Mouse (Mus musculus) spleen, adult 2 months (tissue): ENCODE measurements around the gene Fam184a. TPM values are rescaled to one million over a fixed set of nuclear protein-coding genes. Genes with fewer than 3 reads are reported as not detected.

ENCODE experiments used
- DNase-seq, 2 experiments: peaks; one replicate each; pipeline versions ENCODE4 v3.0.0 to v3.0.0-alpha.2; 2012 to 2021; ENCODE audit warnings: low spot score in 2 of 2, low read depth in 1 of 2
- H3K27ac ChIP-seq: fragments of 200-500 bp; 2 replicates; pipeline ENCODE4 v1.5.1; 2012; ENCODE audit warnings: low read length, inconsistent platforms; ENCODE audit not compliant: insufficient read depth
- H3K27me3 ChIP-seq: fragments of 200-500 bp; 2 replicates; pipeline ENCODE4 v1.6.1; 2012; ENCODE audit warnings: mild to moderate bottlenecking, moderate library complexity, low read length, inconsistent platforms; ENCODE audit not compliant: control insufficient read depth, insufficient read depth
- H3K36me3 ChIP-seq: fragments of 200-500 bp; 2 replicates; pipeline ENCODE4 v1.6.1; 2012; ENCODE audit warnings: mild to moderate bottlenecking, low read length, inconsistent platforms; ENCODE audit not compliant: control insufficient read depth, insufficient read depth
- H3K4me1 ChIP-seq: fragments of 200-500 bp; 2 replicates; pipeline ENCODE4 v1.6.1; 2011; ENCODE audit warnings: inconsistent platforms; ENCODE audit not compliant: control insufficient read depth, insufficient read depth, insufficient read length
- H3K4me3 ChIP-seq: fragments of 200-500 bp; 2 replicates; pipeline ENCODE4 v1.5.1; 2011; ENCODE audit warnings: mild to moderate bottlenecking, inconsistent platforms; ENCODE audit not compliant: insufficient read depth, insufficient read length; ENCODE audit errors: extremely low read depth
- CTCF ChIP-seq: fragments of 200-500 bp; IDR thresholded peaks from 2 replicates; pipeline ENCODE4 v1.5.1; 2011; ENCODE audit warnings: mild to moderate bottlenecking, inconsistent platforms; ENCODE audit not compliant: insufficient read depth, insufficient read length, insufficient replicate concordance; ENCODE audit errors: extremely low read depth
- POLR2A ChIP-seq: fragments of 200-500 bp; IDR thresholded peaks from 2 replicates; pipeline ENCODE4 v1.6.1; 2011; ENCODE audit warnings: low read depth, low read length, inconsistent platforms
- WGBS: fragments of 180-500 bp; shearing (Covaris S2); methylation state at CpG from one replicate; pipeline ENCODE4 v1.1.7; 2018; 5-methylcytosine and 5-hydroxymethylcytosine counted together
- polyA plus RNA-seq: library from polyadenylated mRNA; depleted of rRNA; stranded (reverse); fragments of >200 nt; gene quantifications from 2 replicates; pipeline ENCODE4 v1.2.3, GENCODE M21; 2012

Fam184a gene
- polyA plus RNA-seq, 1 experiment: 0.18 TPM

DNA sequence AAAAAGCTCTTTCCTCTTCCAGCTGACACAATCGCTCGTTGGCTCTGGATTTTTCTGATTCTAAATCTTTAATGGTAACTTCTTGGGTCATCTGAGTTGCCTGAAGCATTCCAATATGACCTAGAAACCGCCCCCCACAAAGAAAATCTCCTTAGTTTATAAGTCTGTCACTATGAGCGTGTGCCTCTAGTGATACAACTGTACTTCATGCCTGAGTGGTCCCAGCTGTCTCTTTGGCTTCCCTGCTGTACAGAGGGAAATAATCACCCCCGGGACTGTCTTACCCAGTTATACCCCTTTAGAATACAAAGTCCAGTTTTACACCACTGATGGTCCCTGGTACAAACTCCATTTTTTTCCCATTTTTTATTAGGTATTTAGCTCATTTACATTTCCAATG, 56.2 kb downstream of the Fam184a start:
- H3K27me3 ChIP-seq: no peaks in the 10 kb centered on the region
- no peaks in the 10 kb centered on the region for H3K36me3 ChIP-seq
- no peaks in the 10 kb centered on the region for H3K4me1 ChIP-seq
- no peak overlapping the region for H3K4me3 ChIP-seq
- WGBS: 61% methylated on average over 5 of the region's 5 CpGs
- TF ChIP-seq POLR2A (no peak), CTCF (no peak)
- no peak for DNase-seq
- no peak overlapping the region for H3K27ac ChIP-seq

DNA sequence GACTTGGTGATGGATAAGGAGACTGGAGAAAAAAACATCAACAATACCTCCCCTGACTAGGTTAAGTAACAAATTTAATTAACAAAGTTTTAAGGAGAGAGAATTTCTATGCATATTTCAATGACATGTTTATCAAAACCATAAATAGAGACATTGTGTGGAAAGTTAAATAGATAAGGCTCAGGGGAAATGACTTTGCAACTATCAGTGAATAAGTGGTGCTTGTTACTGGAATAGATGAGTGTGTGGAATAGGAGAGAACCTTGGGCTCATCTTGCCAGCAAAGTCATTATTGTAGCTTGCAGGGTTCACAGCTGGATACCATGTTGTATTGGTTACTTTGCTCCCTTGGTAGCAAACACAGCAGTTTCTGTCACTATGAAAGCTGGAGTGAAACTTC, 59.7 kb downstream of the Fam184a start:
- no peaks in the 10 kb centered on the region for H3K27me3 ChIP-seq
- DNase-seq: no peak
- TF ChIP-seq CTCF (no peak), POLR2A (no peak)
- no peak overlapping the region for H3K27ac ChIP-seq
- no peaks in the 10 kb centered on the region for H3K36me3 ChIP-seq
- no peak overlapping the region for H3K4me3 ChIP-seq
- no peaks in the 10 kb centered on the region for H3K4me1 ChIP-seq

DNA sequence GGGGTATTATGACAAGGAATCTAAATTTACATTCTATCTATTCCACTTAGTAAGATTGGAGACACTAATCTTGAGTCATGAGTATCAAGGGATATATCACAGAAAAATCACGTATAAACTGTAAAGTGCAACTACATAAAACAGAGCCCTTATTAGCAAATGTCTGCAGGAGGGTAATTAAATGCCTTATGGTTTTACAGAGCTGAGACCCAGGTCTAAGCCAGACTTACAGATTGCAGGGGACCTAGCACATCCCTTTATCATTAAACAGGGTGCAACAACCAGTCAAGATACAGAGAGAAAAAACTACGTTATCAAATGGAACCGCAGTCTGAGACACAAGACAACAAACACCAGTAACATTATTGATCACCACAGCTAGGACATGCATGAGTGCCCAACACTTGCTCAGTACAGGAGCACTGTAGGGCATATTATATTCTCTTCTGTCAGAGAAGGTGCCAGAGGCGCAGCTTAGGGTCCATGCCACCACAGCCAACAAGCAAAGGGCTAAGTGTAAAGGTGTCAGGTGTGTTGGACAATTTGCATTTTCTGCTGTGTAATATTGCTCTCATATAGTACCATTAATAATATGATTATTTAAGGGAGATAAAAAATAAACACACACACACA, 61.9 kb downstream of the Fam184a start:
- 90% methylated on average over 4 of the region's 4 CpGs for WGBS
- no peaks in the 10 kb centered on the region for H3K27me3 ChIP-seq
- TF ChIP-seq CTCF (no peak), POLR2A (no peak)

DNA sequence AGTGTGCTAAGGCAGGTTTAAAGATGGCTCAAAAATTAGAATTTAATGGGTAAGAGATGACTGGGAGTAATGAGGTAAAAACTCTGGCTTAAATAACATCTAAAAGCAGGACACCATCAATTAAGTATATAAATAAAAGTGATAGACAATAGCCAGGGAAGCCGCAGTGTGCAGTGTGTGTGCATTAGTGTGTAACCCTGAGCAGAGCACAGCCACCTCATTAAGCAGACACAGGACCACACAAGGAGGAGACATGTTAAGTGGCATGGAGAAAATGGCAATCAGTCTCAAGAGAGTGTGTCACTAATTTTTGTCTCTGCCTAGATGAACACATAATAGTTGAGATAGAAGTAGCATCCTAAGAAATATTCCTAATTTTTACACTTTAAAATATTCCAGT, 62.4 kb downstream of the Fam184a start:
- no peaks in the 10 kb centered on the region for H3K27me3 ChIP-seq
- TF ChIP-seq CTCF: no peak
- TF ChIP-seq POLR2A: no peak
- H3K27ac ChIP-seq: no peak overlapping the region
- WGBS: 89% methylated on average over 1 of the region's 1 CpGs
- no peak for DNase-seq
- H3K4me3 ChIP-seq: no peak overlapping the region
- H3K4me1 ChIP-seq: no peaks in the 10 kb centered on the region
- no peaks in the 10 kb centered on the region for H3K36me3 ChIP-seq

More for the DNA sequence above, 61.9 kb downstream of the Fam184a start:
- Histone ChIP-seq H3K27ac (no peak overlapping the region), H3K4me1 (no peaks in the 10 kb centered on the region), H3K4me3 (no peak overlapping the region), H3K36me3 (no peaks in the 10 kb centered on the region)
- DNase-seq: no peak

DNA sequence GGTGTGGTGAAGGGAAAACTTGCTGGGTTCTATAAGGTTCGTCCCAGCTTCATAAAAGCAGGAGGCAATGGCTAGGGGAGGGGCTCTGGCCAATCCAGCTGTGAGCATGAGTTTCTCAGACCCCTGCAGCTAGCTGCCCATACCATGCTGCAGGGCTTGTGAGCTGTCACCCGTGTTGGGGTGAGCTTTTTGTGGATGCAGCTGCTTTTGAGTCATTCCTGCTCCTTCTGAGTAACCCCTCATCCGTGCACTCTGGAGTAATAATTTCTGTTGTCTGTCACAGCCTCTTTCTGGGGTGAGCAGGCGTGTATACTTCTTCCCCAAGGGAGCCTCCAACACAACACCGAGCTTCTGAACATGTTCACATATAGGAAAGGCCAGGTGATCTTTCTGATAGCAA, 63.0 kb downstream of the Fam184a start:
- no peaks in the 10 kb centered on the region for H3K36me3 ChIP-seq
- no peak overlapping the region for H3K27ac ChIP-seq
- WGBS: 81% methylated on average over 5 of the region's 5 CpGs
- TF ChIP-seq POLR2A (no peak), CTCF (no peak)
- no peak for DNase-seq
- no peaks in the 10 kb centered on the region for H3K4me1 ChIP-seq
- H3K27me3 ChIP-seq: no peaks in the 10 kb centered on the region
- H3K4me3 ChIP-seq: no peak overlapping the region

DNA sequence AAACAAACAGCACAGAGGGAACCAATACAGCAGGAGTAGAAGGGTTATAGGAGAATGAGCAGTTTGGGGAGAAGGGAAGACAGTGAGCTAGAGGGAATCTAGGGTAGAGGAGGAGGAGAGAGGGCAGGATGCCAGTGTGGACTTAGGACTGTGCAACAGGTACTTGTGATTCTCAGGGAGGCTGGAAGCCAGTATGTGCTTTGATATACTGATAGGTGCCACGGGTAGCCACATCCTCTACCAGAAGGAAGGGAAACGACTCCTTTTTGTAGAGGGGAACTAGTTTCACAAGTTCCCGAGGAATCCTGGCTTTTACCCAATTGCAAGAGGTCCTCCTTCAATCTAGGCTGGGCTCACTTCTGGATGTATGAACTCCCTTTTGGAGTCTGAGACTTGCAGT, 65.1 kb downstream of the Fam184a start:
- Histone ChIP-seq H3K4me1 (no peaks in the 10 kb centered on the region), H3K36me3 (no peaks in the 10 kb centered on the region), H3K4me3 (no peak overlapping the region), H3K27me3 (no peaks in the 10 kb centered on the region), H3K27ac (no peak overlapping the region)
- TF ChIP-seq CTCF (no peak), POLR2A (no peak)
- WGBS: 24% methylated on average over 3 of the region's 3 CpGs
- no peak for DNase-seq

DNA sequence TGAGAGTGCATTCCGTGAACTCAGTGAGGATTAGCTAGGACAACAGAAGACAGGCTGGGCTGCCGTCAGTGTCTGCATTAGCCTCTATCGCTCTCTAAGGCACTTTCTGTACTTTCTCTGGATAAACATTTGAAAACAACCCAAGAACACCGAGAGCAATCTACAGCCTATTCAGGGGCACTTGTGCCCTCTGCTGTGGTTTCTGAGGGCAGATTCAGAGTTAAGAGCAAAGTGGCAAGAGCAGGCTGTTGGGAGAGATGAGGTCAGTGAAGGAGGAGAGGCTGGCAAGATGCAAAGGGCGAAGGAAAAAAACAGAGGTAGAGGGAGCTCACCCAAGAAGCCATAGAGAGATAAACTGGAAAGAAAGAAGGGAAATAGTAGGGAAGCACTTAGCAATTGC, 67.7 kb downstream of the Fam184a start:
- TF ChIP-seq CTCF (no peak), POLR2A (no peak)
- H3K27me3 ChIP-seq: no peaks in the 10 kb centered on the region; the same call in 1 of the 2 replicates
- H3K36me3 ChIP-seq: no peaks in the 10 kb centered on the region
- H3K4me1 ChIP-seq: no peaks in the 10 kb centered on the region
- H3K4me3 ChIP-seq: no peak overlapping the region
- no peak for DNase-seq
- H3K27ac ChIP-seq: no peak overlapping the region
- WGBS: 74% methylated on average over 5 of the region's 5 CpGs
